Mouse (Mus musculus): ENCODE data around the gene Traf7.

Gene Traf7

DNA sequence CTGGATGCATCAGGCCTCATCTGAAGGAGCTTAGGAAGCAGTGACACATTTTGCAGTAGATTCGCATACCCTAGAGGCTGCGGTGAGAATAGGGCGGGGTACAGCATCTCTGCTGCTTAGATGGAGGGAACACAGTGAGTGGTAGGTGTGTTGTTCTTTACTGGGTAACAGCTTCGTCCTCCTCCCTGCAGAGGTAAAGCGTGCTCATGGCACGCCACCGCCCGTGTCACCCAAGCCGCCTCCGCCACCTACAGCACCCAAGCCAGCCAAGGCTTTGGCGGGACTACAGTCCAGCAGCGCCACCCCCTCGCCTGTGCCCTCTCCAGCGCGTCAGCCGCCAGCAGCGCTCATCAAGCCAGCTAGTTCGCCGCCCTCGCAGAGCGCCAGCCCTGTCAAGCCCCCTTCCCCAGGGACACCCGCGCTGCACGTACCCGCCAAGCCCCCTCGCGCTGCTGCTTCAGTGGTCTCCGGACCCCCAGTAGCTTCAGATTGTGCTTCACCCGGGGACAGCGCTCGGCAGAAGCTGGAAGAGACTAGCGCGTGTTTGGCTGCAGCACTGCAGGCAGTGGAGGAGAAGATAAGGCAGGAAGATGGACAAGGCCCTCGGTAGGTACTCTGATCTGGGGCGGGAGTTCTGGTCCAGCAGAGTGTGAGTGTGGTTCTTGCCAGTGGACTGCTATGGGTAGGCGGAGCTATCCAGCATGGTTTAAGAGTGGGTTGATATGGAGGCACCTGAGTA is 21.2 kb downstream of the Traf7 start:
- DNase-seq (ENCODE audit: low spot score) = peak; percentile 20

DNA sequence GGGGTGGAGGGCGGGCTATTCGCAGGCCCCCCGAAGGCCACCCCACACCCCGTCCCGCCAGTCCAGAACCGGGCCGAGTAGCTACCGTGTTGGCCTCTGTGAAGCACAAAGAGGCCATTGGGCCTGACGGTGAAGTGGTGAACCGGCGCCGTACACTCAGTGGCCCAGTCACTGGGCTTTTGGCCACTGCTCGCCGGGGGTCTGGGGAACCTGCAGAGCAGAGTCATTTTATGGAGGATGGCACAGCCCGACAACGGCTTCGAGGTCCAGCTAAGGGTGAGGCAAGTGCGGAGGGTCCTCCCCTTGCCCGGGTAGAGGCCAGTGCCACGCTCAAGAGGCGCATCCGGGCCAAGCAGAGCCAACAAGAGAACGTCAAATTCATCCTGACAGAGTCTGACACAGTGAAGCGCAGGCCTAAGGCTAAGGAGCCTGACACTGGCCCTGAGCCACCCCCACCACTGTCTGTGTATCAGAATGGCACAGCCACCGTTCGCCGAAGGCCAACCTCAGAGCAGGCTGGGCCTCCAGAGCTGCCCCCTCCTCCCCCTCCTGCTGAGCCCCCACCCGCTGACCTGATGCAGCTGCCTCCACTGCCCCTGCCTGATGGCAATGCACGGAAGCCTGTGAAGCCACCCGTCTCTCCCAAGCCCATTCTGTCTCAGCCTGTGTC is 22.3 kb downstream of the Traf7 start:
- DNase-seq (ENCODE audit: low spot score) = no peak

DNA sequence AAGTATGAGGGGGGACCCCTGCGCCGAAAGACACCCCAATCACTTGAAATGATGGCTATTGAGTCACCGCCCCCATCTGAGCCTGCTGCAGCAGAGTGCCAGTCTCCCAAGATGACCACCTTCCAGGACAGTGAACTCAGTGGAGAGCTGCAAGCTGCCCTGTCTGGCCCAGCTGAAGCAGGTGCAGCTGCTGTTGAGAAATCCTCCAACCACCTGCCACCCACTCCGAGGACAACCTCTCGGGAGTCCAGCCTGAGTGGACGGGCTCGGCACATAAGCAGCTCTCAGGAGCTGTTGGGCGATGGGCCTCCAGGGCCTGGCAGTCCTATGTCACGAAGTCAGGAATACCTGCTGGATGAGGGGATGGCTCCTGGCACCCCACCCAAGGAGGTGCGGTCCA is 23.7 kb downstream of the Traf7 start:
- no peak for DNase-seq (ENCODE audit: low spot score)

DNA sequence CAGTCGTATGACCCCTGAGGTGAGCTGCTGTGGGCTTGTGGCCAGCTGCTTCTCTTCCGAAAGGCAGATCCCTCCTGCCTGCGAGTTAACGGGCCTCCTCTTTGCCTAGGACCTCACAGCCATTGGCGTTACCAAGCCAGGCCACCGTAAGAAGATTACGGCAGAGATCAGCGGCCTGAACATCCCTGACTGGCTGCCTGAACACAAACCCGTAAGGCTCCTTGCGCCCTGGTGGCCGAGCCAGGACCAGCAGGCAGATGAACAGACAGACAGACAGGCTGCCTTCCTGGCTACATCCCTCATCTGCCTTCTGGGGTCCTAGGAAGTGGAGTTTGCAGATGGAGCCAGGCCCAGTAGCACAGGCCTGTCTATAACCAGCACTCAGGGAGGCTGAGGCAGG is 25.5 kb downstream of the Traf7 start:
- DNase-seq (ENCODE audit: low spot score) = peak; percentile 34

DNA sequence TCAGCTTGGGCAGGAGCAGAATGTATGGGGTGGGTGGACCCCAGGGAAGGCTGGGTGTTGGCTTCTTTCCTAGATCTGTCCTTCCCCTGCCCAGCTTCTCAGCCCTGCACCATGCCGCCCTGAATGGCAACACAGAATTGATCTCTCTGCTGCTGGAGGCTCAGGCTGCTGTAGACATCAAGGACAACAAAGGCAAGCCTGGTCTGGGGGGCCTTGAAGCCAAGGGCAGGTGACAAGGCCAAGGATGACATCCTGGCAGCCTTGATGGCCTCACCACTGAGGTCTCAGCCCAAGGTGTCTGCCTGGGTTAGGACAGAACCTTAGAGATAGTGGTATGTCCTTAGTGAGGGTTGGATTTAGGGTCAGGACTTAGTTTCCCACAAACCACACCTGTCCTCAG is 31.7 kb downstream of the Traf7 start:
- DNase-seq (ENCODE audit: low spot score) = no peak

DNA sequence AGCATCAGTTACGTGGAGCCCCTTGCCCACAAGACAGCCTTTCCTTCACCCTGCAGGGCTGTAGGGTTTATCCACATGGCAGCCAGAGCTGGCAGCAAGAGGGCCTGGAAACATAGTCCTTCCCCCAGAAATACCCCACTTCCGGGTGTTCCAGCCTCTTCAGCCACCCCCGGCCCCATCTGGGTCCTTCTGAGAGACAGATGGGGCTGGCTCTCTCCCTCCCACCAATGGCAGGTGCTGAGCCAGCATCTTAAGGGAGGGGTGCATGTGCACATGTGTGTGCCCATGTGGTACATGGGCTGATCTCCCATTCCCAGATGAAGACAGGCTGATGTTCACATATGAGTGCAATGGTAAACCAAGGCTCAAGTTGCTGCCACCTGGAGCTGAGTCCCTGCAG is 32.3 kb downstream of the Traf7 start:
- DNase-seq (ENCODE audit: low spot score) = no peak

DNA sequence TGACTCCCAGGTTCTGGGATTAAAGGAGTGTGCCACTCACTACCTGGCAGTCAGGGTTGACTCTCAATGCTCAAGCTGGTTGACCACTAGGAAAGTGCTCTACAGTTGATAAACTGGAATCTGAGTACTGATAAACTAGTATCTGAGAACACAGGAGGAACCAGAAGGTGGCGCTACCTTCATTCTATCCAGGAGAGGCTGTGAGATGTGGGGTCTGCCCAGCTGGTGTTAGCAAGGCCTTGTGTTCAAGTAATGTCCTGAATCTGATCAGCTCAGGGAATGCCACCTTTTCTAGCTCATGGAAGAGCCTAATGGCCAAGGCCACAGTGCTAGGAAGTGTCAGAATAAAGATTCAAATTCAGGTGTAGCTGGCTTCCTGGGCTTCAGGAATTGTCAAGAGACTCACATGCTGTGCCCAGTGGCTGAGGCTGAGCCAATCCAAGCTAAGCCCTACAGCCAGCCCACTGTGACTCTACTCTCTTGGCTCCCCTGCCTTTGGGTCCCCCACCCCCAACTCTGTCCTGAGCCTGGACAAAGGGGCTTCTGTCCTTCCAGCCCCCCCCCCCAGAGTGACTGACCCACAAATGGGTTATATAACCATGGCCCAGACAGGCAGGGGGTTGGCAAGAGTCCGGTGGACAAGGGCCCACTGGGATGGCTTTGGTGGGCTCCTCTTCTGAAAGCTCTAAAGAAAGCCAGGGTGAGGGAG is 33.0 kb downstream of the Traf7 start:
- DNase-seq (ENCODE audit: low spot score) = peak; percentile 82

DNA sequence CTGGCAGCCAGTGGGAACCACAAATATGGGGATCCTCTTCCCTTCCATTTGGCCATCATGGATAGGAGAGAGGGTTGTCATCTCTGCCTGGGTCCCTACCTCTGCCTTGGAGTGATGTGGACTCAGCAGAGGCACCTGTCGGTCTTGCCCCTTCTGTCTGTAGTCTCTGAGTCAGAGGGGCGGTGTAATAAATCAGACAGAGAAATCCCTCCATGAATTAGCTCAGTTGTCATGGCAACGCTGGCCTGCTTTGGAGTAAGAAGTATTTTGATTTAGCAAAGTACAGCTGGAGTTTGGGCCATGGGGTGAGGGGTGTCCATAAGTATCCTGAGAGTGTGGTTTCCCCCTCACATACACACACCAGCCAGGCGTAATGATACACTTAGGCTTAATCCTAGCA is 37.3 kb downstream of the Traf7 start:
- DNase-seq (ENCODE audit: low spot score) = peak; percentile 42

DNA sequence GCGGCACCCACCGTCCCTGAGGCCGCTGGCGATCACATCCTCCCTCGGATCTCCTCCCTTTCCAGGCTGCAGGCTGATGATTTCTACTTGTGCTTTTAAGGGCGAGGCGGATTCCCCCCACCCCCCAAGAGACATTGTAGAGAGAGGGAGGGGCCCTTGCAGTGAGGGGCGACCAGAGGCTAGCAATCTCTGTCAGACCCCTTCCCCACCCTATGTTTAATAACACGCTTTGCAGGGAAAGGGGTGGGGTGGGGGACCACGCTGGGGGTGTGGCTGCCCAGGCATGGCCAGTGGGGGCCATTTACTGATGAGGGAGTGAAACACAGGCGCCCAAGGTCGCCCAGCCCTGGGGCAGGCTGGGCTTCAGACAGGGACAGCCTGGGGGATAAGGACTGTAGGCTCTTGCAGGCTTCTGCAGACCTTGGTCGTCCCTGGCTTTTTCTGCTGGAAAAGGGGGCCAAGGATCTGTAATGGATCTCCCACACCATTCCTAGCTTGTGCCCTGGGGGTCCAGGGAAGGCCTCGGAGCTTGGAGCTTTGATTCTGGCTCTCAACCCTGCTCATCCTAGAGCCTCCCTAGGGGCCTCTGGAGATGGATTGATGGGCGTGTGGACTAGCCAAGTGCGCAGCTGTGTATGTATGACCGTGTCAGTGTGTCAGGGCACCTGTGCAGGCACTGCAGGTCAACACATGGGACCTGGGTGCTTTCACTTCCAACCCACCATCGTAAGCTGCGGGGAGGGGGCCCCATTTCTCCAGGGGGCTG is 38.3 kb downstream of the Traf7 start:
- no peak for DNase-seq (ENCODE audit: low spot score)

DNA sequence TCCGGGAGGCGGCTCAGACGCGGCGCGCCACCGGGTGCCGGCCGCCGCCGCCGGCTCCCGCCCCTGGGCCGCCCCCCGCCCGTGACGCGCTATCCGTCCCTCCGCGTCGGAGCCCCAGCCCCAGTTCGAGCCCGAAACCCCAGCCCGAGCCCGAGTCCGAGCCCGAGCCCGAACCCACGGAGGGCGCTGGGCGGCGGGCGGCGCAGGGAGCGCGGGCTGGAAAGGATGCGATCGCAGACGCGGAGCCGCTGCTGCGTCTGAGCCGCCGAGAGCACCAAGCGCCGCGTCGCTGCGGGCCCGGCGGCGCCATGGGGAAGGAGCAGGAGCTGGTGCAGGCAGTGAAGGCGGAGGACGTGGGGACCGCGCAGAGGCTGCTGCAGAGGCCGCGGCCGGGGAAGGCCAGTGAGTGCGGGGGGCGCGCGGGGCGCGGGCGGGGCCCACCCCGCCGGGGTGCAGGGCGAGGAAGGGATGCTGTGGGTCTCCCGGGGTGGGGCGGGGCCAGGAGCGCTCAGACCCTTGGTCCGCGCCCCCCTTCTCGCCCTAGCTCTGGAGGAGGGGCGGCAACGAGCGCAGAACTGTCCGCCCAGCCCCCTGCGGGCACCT is 39.0 kb downstream of the Traf7 start:
- peak; percentile 51 for DNase-seq (ENCODE audit: low spot score)

DNA sequence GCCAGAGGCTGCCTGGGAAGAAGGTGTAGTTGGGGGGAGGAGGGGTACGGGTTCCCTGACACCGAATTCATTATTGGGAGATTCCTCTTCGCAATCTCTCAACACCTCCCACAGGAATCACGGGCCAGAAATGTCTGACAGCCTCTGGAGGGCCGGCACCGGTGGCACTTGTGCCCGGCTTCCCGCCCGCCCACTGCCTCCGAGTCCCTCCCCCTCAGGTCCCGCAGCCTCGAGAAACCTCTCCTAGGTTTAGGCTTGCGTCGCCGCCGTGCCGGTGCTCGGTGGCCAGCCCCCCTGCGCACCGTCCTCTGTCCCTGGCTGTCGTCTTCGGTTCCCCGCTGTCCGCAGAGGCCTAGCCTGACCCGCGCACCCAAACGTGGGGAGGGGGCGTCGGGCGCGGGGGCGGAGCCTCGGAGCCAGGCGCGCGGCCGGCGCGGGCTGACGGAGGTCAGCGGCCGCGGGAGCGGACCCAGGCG is 39.5 kb downstream of the Traf7 start, which contains the start of gene Caskin1:
Caskin1 (plus strand) TSS at position 416 of the 476 bp plus-strand sequence.
- DNase-seq (ENCODE audit: low spot score) = peak; percentile 49

DNA sequence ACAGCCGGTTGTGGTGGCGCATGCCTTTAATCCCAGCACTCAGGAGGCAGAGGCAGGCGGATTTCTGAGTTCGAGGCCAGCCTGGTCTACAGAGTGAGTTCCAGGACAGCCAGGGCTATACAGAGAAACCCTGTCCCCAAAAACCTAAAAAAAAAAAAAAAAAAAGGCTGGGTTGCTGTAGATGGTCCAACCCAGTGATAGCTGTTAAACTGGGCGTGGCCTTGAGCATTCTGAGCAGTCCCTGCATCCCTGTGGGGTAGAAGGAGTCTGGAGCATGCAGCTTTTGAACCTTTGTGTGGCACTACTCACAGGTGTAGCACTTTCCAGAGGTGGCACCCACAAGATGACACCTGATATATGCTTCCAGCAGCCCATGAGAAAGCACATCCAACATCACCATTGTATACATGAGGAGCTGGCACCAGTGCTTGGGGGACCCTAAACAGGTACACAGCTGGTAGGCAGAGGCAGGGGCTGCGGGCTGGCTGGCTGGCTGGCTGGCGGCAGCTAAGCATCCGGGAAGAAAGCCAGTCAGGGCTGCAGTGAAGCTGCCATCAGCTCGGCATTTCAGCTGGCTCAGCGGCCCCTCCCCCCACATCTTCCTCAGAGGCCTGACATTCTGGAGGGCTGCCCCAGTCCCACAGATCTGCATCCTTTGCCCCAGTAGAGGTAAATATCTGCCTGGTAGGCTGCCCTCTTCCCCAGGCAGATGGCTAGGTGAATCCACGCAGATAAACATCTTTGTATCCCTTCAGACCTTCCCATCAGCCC is 42.5 kb downstream of the Traf7 start:
- peak; percentile 52 for DNase-seq (ENCODE audit: low spot score)

DNA sequence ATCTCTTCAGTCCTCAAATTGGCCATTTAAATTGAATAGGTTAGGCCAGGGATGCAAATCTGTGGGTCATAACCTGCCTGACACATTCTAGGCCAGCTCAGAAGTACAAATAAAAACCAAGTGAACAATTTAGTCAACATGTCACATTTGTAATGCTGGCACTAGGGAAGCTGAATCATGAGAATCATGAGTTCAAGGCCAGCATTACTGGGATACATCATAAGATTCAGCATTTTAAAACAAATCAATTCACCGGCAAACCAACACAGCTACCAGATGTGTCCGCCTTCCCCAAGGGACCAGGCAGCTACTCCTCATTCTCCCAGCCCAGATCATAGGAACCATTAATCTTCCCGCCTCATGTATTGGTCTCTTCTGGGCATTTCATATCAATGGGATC is 44.2 kb downstream of the Traf7 start:
- no peak for DNase-seq (ENCODE audit: low spot score)

DNA sequence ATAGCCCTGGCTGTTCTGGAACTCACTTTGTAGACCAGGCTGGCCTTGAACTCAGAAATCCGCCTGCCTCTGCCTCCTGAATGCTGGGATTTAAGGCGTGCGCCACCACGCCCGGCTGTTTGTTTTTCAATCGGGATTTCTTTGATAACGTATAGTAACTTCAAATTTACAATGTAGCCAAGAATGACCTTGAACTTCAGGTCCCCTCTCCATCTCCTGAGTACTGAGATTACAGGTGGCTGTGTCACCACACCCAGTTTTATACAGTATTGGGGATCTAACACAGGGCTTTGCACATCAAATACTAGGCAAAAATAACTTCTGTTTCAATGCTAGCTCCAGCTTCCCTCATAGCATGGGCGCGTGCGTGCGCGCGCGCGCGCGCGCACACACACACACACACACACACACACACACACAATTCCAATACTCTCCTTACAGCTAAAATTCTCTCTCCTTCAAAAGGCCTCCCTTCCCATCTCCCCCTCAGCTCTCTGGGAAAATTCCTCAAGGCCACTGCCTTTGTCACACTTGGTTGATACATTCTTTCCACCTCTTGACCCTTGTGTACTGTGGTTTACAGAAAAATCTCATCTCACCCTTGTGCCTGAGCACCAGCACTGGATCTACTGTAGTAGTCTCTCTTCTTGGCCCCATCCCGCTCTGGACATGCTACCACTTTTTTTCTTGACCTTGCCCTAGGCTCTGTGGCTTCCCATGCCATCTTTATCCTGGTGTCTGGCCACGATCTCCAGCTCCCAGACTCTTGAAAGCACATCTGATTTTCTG is 46.5 kb downstream of the Traf7 start:
- no peak for DNase-seq (ENCODE audit: low spot score)

DNA sequence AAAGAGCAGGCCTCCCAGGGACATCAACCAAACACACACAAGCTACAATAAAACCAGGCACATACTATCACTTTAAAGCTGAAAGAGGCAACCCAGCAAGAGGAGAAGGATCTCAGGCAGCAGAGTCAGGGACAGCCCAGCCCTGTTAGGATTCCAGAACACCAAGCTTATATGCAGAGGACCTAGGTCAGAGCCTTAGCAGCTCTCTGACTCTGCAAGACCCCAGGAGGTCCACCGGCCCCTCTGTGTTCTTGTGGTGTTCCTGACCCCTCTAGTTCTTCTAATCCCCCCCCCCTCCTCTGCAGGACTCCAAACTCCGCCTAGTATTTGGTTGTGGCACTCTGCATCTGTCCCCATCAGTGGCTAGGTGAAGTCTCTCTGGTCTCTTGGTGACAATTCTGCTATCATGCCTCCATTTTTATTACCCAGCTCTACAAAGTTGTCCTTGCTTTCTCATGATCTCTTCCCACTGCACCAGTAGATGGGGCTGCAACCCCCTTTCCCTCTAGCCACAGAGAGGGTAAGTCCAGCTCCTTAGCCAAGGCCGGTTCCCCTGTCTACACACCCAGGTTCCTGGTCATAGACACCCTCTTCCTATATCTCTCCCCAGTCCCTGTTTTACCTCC is 47.4 kb downstream of the Traf7 start:
- DNase-seq (ENCODE audit: low spot score) = peak; percentile 59

DNA sequence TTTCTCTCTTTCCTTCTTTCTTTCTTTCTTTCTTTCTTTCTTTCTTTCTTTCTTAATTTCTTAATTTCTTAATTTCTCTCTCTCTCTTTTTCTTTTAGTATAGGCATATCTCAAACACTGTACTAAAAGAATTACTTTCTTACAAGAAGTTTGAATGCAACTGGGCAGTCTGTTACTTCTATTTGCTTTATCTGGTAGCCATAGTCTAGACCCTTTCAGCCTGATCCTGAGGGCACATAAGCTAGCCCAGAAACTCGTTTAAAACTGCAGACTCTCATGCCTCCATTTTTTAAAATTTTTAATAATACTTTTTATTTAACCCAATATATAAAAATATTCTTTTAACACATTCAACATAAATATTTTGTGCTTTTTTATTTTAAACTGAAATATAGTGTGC is 48.3 kb downstream of the Traf7 start:
- DNase-seq (ENCODE audit: low spot score) = no peak

DNA sequence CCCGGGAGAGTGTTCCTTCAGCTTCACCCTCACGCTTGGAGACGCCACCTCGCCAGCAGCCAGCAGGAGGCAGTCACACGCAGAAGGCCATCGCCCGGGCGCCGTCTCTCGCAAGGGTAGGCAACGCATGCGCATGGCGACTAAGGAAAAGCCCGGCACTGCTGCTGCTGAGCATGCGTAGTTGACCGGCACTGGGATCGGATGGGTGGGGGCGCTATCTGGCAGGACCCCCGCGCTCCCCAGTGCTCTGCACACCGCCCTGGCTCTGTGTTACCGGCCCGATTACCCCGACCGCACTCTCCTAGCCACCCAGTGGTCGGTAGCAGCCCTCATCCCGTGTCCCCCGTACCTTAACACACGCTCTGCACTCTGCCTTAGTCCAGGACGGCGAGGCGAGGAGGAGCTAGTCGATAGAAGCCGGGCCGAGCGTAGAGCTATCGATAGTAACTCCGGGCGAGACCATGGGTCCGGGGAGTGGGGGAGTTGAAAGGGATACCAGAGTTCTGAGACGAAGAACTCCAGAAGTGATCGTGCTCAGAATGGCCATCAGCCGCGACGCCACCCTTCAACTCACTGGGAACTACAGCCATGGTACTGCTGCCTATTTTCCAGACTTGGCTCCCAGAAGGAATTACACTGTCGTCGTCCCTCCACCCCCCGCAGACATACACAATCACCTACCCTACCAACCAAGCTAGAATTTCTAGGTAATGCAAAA is 48.9 kb downstream of the Traf7 start, which contains the start of gene Mlst8:
Mlst8 (minus strand) TSS at position 416 of the 718 bp plus-strand sequence.
- peak; percentile 99 for DNase-seq (ENCODE audit: low spot score)

DNA sequence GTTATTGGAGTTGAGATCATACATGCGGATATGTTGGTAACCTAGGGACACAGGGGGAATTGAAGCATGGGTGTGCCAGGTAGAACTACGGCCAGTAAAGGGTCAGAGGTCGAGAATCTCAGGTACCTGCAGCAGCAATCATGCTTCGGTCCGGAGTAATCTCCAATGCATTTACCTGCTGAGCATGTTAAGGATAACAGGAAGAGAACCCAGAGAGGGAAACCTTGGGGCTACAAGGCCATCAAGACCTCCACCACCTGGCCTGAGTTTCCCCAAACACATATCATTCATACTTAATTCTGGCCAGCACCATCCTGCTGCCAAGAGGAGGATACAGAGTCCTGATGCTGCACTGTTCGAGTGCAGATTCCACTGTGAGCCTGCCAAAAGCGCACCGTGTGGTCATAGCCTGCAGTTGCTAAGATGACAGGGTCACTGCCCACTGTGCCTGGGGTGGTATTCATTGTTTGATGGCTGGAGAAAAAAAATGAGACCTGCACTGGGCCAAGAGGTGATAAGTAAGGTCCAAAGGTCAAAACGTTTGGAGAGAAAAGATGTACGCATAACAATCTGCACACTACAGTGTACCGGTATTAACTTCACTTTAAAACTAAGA is 49.6 kb downstream of the Traf7 start:
- no peak for DNase-seq (ENCODE audit: low spot score)
